Mouse (Mus musculus): ENCODE results near the gene Gm12185. TPM values are rescaled to one million over a fixed set of nuclear protein-coding genes. Genes with fewer than 3 reads are reported as not detected.

Gene Gm12185
- polyA plus RNA-seq (2014; fragmentation: Illumina TruSeq; extraction: RNeasy Lipid Tissue Mini Kit (QIAGEN cat#74804); ENCODE audit: low read depth, low replicate concordance): 0.48 TPM

DNA sequence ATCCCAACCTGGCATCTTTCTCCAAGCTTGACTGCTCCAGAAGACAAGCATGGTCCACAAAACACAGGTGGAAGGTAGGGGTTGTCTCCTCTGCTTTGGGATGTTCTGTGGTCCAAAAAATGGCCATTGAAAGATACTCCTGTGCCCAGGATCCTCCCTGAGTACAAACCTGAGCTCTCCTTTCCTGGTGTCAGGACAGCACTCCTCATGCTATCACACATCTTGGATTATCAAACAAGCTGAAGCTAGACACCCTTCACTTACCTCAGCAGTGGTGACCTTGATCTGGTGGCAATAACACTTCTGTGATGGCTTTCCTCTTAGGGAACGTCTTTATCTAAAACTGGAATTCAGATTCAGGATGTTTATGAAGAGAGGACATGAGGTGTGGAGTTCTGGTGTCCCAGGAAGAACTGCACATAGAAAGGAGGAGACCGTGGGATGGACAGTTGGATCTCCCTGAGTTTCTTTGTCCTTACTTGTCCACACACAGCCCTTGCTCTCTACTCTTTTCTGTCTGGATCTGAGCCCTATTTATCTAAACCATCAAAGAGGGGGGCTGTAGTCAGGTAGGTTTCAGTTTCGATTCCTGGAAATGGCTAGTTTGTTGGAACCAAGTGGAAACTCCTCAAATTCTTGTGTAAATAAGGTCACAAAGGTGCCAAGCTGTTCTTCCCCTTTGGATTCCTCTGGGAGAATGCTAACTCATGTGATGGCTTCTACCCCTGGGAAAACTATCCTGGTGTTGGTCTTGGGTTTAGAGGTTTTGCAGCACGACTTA is at the start of gene Gm12185:
Gm12185 (minus strand) TSS at position 487 of the 781 bp plus-strand sequence.

DNA sequence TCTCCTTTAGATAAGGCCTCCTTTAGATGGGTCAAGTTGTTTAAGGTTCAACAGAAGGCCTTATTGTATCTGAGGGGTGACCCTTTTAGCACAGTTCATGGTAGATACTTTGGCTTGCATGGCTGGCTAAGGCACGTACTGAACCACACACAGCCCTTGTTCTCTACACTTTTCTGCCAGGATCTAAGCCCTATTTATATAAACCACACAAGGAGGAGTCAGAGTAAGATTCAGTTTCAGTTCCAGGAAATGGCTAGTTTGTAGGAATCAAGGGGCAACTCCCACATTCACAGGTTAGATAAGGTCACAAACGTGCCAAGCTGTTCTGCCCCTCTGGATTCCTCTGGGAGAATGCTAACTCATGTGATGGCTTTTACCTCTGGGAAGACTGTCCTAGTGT is 2.0 kb upstream of the Gm12185 start, which contains the start of gene Tgtp1:
Tgtp1 (minus strand) TSS at position 155 of the 400 bp plus-strand sequence.

DNA sequence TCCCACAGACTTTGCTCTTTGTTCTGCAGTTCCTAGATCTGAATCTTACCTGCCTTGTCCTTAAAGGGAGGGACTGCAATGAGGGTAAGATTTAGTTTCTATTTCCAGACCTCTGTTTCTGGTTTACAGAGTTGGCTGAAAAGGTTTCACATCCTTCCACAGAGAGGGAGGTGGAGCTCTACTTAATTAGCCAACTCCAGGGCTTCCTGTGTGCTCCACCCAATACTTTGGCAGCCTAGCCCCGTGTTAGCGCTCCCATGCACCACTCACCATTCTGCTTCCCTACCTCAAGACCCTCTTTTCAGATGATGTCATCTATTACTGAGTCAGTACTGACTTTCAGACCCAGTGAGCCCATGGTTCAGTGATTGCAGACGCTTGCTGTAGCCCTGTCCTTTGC is 12.8 kb downstream of the Gm12185 start, which contains the start of gene 9930111J21Rik1:
9930111J21Rik1 (minus strand) TSS at position 148 of the 400 bp plus-strand sequence.

DNA sequence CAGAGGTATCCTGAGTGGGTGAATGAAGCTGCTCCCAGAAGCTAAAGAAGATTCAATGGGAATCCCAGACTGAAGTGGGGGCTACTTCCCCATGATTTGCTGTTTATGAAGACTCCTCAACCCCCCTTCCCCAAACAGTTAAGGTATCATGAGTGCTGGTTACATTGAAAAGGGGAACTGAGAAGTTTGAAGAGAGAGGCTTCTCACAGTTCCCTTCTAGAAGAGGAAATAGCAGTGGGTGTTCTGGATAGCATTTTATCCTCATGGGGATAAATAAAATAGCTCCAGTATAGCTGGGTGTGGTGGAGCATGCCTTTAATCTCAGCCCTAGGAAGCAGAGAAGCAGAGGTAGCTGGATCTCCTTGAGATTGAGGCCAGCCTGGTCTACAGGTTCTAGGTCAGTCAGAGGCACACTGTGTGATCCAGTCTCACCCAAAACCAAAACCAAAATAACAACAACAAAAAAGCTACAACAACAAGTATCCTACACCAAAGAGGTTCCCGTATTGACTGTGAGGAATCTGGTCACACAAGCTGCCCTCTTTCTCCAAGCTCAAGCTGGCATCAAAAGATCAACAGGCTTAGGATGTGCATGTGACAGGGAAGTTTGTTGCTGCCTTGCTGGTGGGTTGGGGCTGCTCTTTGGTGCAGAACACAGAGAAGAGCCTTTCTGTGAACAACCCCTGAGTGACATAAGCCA is 13.6 kb downstream of the Gm12185 start, which contains the start of gene Olfr56:
Olfr56 (plus strand) TSS at position 650 of the 700 bp plus-strand sequence.

DNA sequence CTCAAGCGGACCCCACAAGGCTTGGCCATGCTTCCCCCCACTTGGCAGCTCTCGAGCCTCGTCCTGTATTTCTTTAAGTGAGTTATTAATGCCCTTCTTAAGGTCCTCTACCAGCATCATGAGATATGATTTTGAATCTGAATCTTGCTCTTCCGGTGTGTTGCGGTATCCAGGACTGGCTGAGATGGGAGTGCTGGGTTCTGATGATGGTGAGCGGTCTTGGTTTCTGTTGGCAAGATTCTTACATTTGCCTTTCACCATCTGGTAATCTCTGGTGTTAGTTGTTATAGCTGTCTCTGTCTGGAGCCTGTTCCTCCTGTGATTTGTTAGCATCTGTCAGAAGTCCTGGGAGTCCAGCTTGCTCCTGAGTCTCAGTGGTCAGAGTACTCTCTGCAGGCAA is 45.9 kb downstream of the Gm12185 start, which contains the start of gene Psme2b:
Psme2b (minus strand) TSS at position 101 of the 400 bp plus-strand sequence.

DNA sequence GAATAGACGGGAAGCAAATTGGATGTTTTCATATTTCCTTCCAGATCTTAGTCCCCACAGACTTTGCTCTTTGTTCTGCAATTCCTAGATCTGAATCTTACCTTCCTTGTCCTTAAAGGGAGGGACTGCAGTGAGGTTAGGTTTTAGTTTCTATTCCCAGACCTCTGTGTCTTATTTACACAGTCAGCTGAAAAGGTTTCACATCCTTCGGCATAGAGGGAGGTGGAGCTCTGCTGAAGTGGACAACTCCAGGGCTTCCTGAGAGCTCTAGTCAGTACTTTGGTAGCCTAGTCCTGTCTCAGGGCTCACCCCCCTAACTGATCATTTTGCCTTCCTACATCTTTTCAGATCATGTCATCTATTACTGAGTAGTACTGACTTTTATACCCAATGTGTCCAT is 90.0 kb downstream of the Gm12185 start, which contains the start of gene Gm5431:
Gm5431 (minus strand) TSS at position 194 of the 400 bp plus-strand sequence.

DNA sequence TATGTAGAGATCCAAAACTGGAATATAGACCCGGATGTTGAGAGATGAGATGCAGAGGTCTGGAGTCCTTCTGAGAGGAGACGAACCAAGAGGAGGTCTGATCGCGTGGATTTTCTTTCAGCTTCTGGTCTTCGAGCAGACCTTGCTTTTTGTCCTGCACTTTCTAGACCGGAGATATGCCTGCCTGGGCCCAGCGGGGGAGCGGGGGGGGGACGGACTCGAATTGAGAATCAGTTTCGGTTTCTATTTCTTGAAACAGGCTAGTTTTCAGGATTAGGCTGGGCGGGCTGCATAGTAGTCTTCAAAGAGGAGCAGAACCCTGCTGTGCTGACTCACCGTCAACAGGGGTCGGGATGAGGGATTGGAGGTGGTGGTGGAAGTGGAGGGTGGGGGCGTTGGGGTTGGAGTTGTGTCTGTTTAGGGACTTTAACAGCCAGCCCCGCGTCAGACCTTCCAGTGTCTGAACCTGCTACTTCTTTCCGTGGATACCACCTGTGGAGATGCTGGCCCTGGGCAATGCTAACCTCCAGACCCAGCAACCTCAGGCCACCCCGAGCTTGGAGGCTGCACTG is 120.7 kb downstream of the Gm12185 start, which contains the start of gene Irgm1:
Irgm1 (minus strand) TSS at position 483 of the 572 bp plus-strand sequence.

Other genes with a start within 250 kb of the Gm12185 start
- 34.9 TPM for gene Rack1, start 191.9 kb downstream of the Gm12185 start, polyA plus RNA-seq (2014; fragmentation: Illumina TruSeq; extraction: RNeasy Lipid Tissue Mini Kit (QIAGEN cat#74804); ENCODE audit: low read depth, low replicate concordance)
- gene Trim41, start 174.9 kb downstream of the Gm12185 start, polyA plus RNA-seq (2014; fragmentation: Illumina TruSeq; extraction: RNeasy Lipid Tissue Mini Kit (QIAGEN cat#74804); ENCODE audit: low read depth, low replicate concordance): 26.2 TPM
- gene Trim7, start 166.1 kb downstream of the Gm12185 start, polyA plus RNA-seq (2014; fragmentation: Illumina TruSeq; extraction: RNeasy Lipid Tissue Mini Kit (QIAGEN cat#74804); ENCODE audit: low read depth, low replicate concordance): 14.0 TPM
- 5.6 TPM for gene Gm12184, start 165.6 kb downstream of the Gm12185 start, polyA plus RNA-seq (2014; fragmentation: Illumina TruSeq; extraction: RNeasy Lipid Tissue Mini Kit (QIAGEN cat#74804); ENCODE audit: low read depth, low replicate concordance)
- gene Irgm1, start 120.5 kb downstream of the Gm12185 start, polyA plus RNA-seq (2014; fragmentation: Illumina TruSeq; extraction: RNeasy Lipid Tissue Mini Kit (QIAGEN cat#74804); ENCODE audit: low read depth, low replicate concordance): 3.2 TPM
- gene Gm5431, start 90.0 kb downstream of the Gm12185 start, polyA plus RNA-seq (2014; fragmentation: Illumina TruSeq; extraction: RNeasy Lipid Tissue Mini Kit (QIAGEN cat#74804); ENCODE audit: low read depth, low replicate concordance): 0.28 TPM
- 0.36 TPM for gene Psme2b, start 46.0 kb downstream of the Gm12185 start, polyA plus RNA-seq (2014; fragmentation: Illumina TruSeq; extraction: RNeasy Lipid Tissue Mini Kit (QIAGEN cat#74804); ENCODE audit: low read depth, low replicate concordance)
- 0.07 TPM for gene Olfr56, start 13.3 kb downstream of the Gm12185 start, polyA plus RNA-seq (2014; fragmentation: Illumina TruSeq; extraction: RNeasy Lipid Tissue Mini Kit (QIAGEN cat#74804); ENCODE audit: low read depth, low replicate concordance)
- gene 9930111J21Rik1, start 12.8 kb downstream of the Gm12185 start, polyA plus RNA-seq (2014; fragmentation: Illumina TruSeq; extraction: RNeasy Lipid Tissue Mini Kit (QIAGEN cat#74804); ENCODE audit: low read depth, low replicate concordance): 0.11 TPM
- 2.4 TPM for gene Tgtp1, start 1.9 kb upstream of the Gm12185 start, polyA plus RNA-seq (2014; fragmentation: Illumina TruSeq; extraction: RNeasy Lipid Tissue Mini Kit (QIAGEN cat#74804); ENCODE audit: low read depth, low replicate concordance)
- 3.4 TPM for gene 9930111J21Rik2, start 59.0 kb upstream of the Gm12185 start, polyA plus RNA-seq (2014; fragmentation: Illumina TruSeq; extraction: RNeasy Lipid Tissue Mini Kit (QIAGEN cat#74804); ENCODE audit: low read depth, low replicate concordance)
- 2.4 TPM for gene Tgtp2, start 72.0 kb upstream of the Gm12185 start, polyA plus RNA-seq (2014; fragmentation: Illumina TruSeq; extraction: RNeasy Lipid Tissue Mini Kit (QIAGEN cat#74804); ENCODE audit: low read depth, low replicate concordance)
- gene Ifi47, start 84.4 kb upstream of the Gm12185 start, polyA plus RNA-seq (2014; fragmentation: Illumina TruSeq; extraction: RNeasy Lipid Tissue Mini Kit (QIAGEN cat#74804); ENCODE audit: low read depth, low replicate concordance): 1.4 TPM
- not detected for gene Olfr1396, start 122.6 kb upstream of the Gm12185 start, polyA plus RNA-seq (2014; fragmentation: Illumina TruSeq; extraction: RNeasy Lipid Tissue Mini Kit (QIAGEN cat#74804); ENCODE audit: low read depth, low replicate concordance)
- not detected for gene Olfr1395, start 150.0 kb upstream of the Gm12185 start, polyA plus RNA-seq (2014; fragmentation: Illumina TruSeq; extraction: RNeasy Lipid Tissue Mini Kit (QIAGEN cat#74804); ENCODE audit: low read depth, low replicate concordance)
- gene Olfr1394, start 162.2 kb upstream of the Gm12185 start, polyA plus RNA-seq (2014; fragmentation: Illumina TruSeq; extraction: RNeasy Lipid Tissue Mini Kit (QIAGEN cat#74804); ENCODE audit: low read depth, low replicate concordance): not detected
- 0.04 TPM for gene Btnl9, start 194.9 kb upstream of the Gm12185 start, polyA plus RNA-seq (2014; fragmentation: Illumina TruSeq; extraction: RNeasy Lipid Tissue Mini Kit (QIAGEN cat#74804); ENCODE audit: low read depth, low replicate concordance)
- gene Zfp62, start 211.1 kb upstream of the Gm12185 start, polyA plus RNA-seq (2014; fragmentation: Illumina TruSeq; extraction: RNeasy Lipid Tissue Mini Kit (QIAGEN cat#74804); ENCODE audit: low read depth, low replicate concordance): 143 TPM

Measured in testis, adult 10 weeks (tissue).